Mouse (Mus musculus) spleen, adult 2 months (tissue): ENCODE data around the gene Gm20765. TPM values are rescaled to one million over a fixed set of nuclear protein-coding genes. Genes with fewer than 3 reads are reported as not detected.
"Not testable (repeated sequence)": the region's sequence is repeated elsewhere in the genome, so short reads cannot be mapped to it uniquely, and the experiment has no call there.

Experiments
- DNase-seq, 2 experiments: peaks; one replicate each; pipeline versions ENCODE4 v3.0.0 to v3.0.0-alpha.2; 2012 to 2021; ENCODE audit warnings: low spot score in 2 of 2, low read depth in 1 of 2
- H3K27ac ChIP-seq: fragments of 200-500 bp; 2 replicates; pipeline ENCODE4 v1.5.1; 2012; ENCODE audit warnings: low read length, inconsistent platforms; ENCODE audit not compliant: insufficient read depth
- H3K27me3 ChIP-seq: fragments of 200-500 bp; 2 replicates; pipeline ENCODE4 v1.6.1; 2012; ENCODE audit warnings: mild to moderate bottlenecking, moderate library complexity, low read length, inconsistent platforms; ENCODE audit not compliant: control insufficient read depth, insufficient read depth
- H3K36me3 ChIP-seq: fragments of 200-500 bp; 2 replicates; pipeline ENCODE4 v1.6.1; 2012; ENCODE audit warnings: mild to moderate bottlenecking, low read length, inconsistent platforms; ENCODE audit not compliant: control insufficient read depth, insufficient read depth
- H3K4me1 ChIP-seq: fragments of 200-500 bp; 2 replicates; pipeline ENCODE4 v1.6.1; 2011; ENCODE audit warnings: inconsistent platforms; ENCODE audit not compliant: control insufficient read depth, insufficient read depth, insufficient read length
- H3K4me3 ChIP-seq: fragments of 200-500 bp; 2 replicates; pipeline ENCODE4 v1.5.1; 2011; ENCODE audit warnings: mild to moderate bottlenecking, inconsistent platforms; ENCODE audit not compliant: insufficient read depth, insufficient read length; ENCODE audit errors: extremely low read depth
- CTCF ChIP-seq: fragments of 200-500 bp; IDR thresholded peaks from 2 replicates; pipeline ENCODE4 v1.5.1; 2011; ENCODE audit warnings: mild to moderate bottlenecking, inconsistent platforms; ENCODE audit not compliant: insufficient read depth, insufficient read length, insufficient replicate concordance; ENCODE audit errors: extremely low read depth
- POLR2A ChIP-seq: fragments of 200-500 bp; IDR thresholded peaks from 2 replicates; pipeline ENCODE4 v1.6.1; 2011; ENCODE audit warnings: low read depth, low read length, inconsistent platforms
- WGBS: fragments of 180-500 bp; shearing (Covaris S2); methylation state at CpG from one replicate; pipeline ENCODE4 v1.1.7; 2018; 5-methylcytosine and 5-hydroxymethylcytosine counted together
- polyA plus RNA-seq: library from polyadenylated mRNA; depleted of rRNA; stranded (reverse); fragments of >200 nt; gene quantifications from 2 replicates; pipeline ENCODE4 v1.2.3, GENCODE M21; 2012; rRNA removed

Gene Gm20765
- polyA plus RNA-seq = not detected in 2 replicates

- not testable (repeated sequence) for H3K27me3 ChIP-seq, DNase-seq, H3K27ac ChIP-seq, H3K36me3 ChIP-seq, H3K4me1 ChIP-seq, H3K4me3 ChIP-seq
- no CpG with 5 or more reads among the region's 3 CpGs for WGBS
Observed at GRCm38 (mm10) chr10:104185233-104185632, at the start of gene Gm20765. Gene Gm20765 (plus strand): TSS chr10:104185533.

GRCm38 (mm10) chr10:104142687-104143086 is 42.6 kb upstream of the Gm20765 start, which contains the start of gene Gm21293:
Gene Gm21293 (plus strand): TSS chr10:104142987.
- no CpG with 5 or more reads among the region's 3 CpGs for WGBS
- H3K4me3 ChIP-seq, H3K27me3 ChIP-seq, H3K27ac ChIP-seq, H3K36me3 ChIP-seq, DNase-seq, H3K4me1 ChIP-seq: not testable (repeated sequence)

DNA sequence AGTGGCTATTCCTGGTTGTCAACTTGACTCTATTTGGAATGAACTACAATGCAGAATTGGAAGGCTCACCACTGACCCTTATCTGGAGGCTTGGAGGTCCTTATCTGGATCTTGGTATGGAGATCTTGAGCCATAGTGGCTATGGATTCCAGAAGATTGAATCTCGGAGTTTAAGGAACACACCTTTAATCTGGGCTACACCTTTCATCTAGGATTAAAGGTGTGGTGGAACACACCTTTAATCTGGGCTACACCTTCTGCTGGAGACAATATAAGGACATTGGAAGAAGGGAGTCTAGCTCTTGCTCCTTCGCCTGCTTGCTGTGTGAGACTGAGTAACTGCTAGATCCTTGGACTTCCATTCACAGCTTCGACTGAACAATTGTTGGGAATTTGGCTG is 34.1 kb upstream of the Gm20765 start, which contains the start of gene Gm6763:
Gene Gm6763, plus strand, starts transcription at position 301 of the 400 bp plus-strand sequence.
- H3K27ac ChIP-seq, H3K27me3 ChIP-seq, H3K4me3 ChIP-seq, H3K4me1 ChIP-seq, H3K36me3 ChIP-seq, DNase-seq: not testable (repeated sequence)
- no CpG with 5 or more reads among the region's 3 CpGs for WGBS

GRCm38 (mm10) chr10:104159706-104160105 is 25.6 kb upstream of the Gm20765 start, which contains the start of gene Gm8764:
Gene Gm8764 (plus strand): TSS chr10:104160006.
- not testable (repeated sequence) for H3K27ac ChIP-seq, H3K27me3 ChIP-seq, DNase-seq, H3K4me3 ChIP-seq, H3K4me1 ChIP-seq, H3K36me3 ChIP-seq
- no CpG with 5 or more reads among the region's 3 CpGs for WGBS

GRCm38 (mm10) chr10:104168215-104168614 is 17.1 kb upstream of the Gm20765 start, which contains the start of gene Gm21304:
Gene Gm21304 (plus strand): TSS chr10:104168515.
- not testable (repeated sequence) for H3K27me3 ChIP-seq, H3K36me3 ChIP-seq, H3K4me3 ChIP-seq, H3K4me1 ChIP-seq, DNase-seq, H3K27ac ChIP-seq
- WGBS = no CpG with 5 or more reads among the region's 3 CpGs

DNA sequence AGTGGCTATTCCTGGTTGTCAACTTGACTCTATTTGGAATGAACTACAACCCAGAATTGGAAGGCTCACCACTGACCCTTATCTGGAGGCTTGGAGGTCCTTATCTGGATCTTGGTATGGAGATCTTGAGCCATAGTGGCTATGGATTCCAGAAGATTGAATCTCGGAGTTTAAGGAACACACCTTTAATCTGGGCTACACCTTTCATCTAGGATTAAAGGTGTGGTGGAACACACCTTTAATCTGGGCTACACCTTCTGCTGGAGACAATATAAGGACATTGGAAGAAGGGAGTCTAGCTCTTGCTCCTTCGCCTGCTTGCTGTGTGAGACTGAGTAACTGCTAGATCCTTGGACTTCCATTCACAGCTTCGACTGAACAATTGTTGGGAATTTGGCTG is 8.6 kb upstream of the Gm20765 start, which contains the start of gene Gm21312:
Gene Gm21312, plus strand, starts transcription at position 301 of the 400 bp plus-strand sequence.
- not testable (repeated sequence) for H3K27me3 ChIP-seq, H3K36me3 ChIP-seq, H3K4me3 ChIP-seq, DNase-seq, H3K27ac ChIP-seq, H3K4me1 ChIP-seq
- WGBS = no CpG with 5 or more reads among the region's 3 CpGs

DNA sequence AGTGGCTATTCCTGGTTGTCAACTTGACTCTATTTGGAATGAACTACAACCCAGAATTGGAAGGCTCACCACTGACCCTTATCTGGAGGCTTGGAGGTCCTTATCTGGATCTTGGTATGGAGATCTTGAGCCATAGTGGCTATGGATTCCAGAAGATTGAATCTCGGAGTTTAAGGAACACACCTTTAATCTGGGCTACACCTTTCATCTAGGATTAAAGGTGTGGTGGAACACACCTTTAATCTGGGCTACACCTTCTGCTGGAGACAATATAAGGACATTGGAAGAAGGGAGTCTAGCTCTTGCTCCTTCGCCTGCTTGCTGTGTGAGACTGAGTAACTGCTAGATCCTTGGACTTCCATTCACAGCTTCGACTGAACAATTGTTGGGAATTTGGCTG is 8.4 kb downstream of the Gm20765 start, which contains the start of gene Gm4340:
Gene Gm4340, plus strand, starts transcription at position 301 of the 400 bp plus-strand sequence.
- not testable (repeated sequence) for H3K36me3 ChIP-seq, H3K27ac ChIP-seq, H3K4me3 ChIP-seq, H3K4me1 ChIP-seq, DNase-seq, H3K27me3 ChIP-seq
- no CpG with 5 or more reads among the region's 3 CpGs for WGBS

- TF ChIP-seq POLR2A = no peak
- TF ChIP-seq CTCF = no peak
- H3K27ac ChIP-seq = no peak overlapping the region
- WGBS = 91% methylated on average over 1 of the region's 1 CpGs
- H3K27me3 ChIP-seq = no peaks in the 10 kb centered on the region
- no peaks in the 10 kb centered on the region for H3K4me1 ChIP-seq
- no peaks in the 10 kb centered on the region for H3K36me3 ChIP-seq
- no peak overlapping the region for H3K4me3 ChIP-seq
- no peak for DNase-seq
Observed at GRCm38 (mm10) chr10:104209655-104210054, 24.3 kb downstream of the Gm20765 start.
